Mouse (Mus musculus) CH12.LX (cell line): ENCODE results near the gene Mdga1.

Source experiments
- BHLHE40 ChIP-seq: IDR thresholded peaks from 2 replicates; pipeline ENCODE4 v1.6.1; 2011; ENCODE audit warnings: mild to moderate bottlenecking, low read depth, low read length, improper control_type of control experiment
- CTCF ChIP-seq, 2 experiments: IDR thresholded peaks in 1 of 2; conservative IDR thresholded peaks in 1 of 2; 2 replicates each; pipeline ENCODE4 v1.5.1; 2011 to 2012; ENCODE audit warnings: low read depth in 2 of 2, low read length in 2 of 2, improper control_type of control experiment in 1 of 2, inconsistent platforms in 1 of 2, mild to moderate bottlenecking in 1 of 2, moderate library complexity in 1 of 2
- EP300 ChIP-seq: IDR thresholded peaks from 2 replicates; pipeline ENCODE4 v1.6.1; 2011; ENCODE audit warnings: low read length, improper control_type of control experiment
- HCFC1 ChIP-seq: IDR thresholded peaks from 2 replicates; pipeline ENCODE4 v1.6.1; 2012; ENCODE audit warnings: low read depth, mild to moderate bottlenecking, inconsistent platforms, low read length, improper control_type of control experiment
- MAX ChIP-seq: IDR thresholded peaks from 2 replicates; pipeline ENCODE4 v1.6.1; 2011; ENCODE audit warnings: low read length, improper control_type of control experiment
- POLR2A ChIP-seq: IDR thresholded peaks from 2 replicates; pipeline ENCODE4 v1.6.1; 2011; ENCODE audit warnings: low read depth, mild to moderate bottlenecking, improper control_type of control experiment, low read length
- POLR2AphosphoS2 ChIP-seq: IDR thresholded peaks from 2 replicates; pipeline ENCODE4 v1.6.1; 2011; ENCODE audit warnings: low read depth, low read length, improper control_type of control experiment
- RAD21 ChIP-seq: IDR thresholded peaks from 2 replicates; pipeline ENCODE4 v1.6.1; 2011; ENCODE audit warnings: low read depth, mild to moderate bottlenecking, low read length, improper control_type of control experiment, moderate library complexity

GRCm38 (mm10) chr17:29918791-29919551 lies 50.9 kb downstream of the Mdga1 start:
- no peak for TF ChIP-seq CTCF (conservative IDR thresholded peaks at IDR 0.05 in 1 of 2, IDR thresholded peaks at IDR 0.05 in 1 of 2; ENCODE audit: low read depth in 2 of 2, low read length in 2 of 2)
- TF ChIP-seq POLR2A = no peak
- TF ChIP-seq HCFC1 = no peak
- no peak for TF ChIP-seq BHLHE40
- TF ChIP-seq EP300 = no peak
- no peak for TF ChIP-seq MAX
- no peak for TF ChIP-seq RAD21
- TF ChIP-seq POLR2AphosphoS2 = no peak
